Mouse (Mus musculus) kidney, adult 2 months (tissue): ENCODE results near the gene Eif2b3.

Experiments
- CTCF ChIP-seq: fragments of 200-500 bp; conservative IDR thresholded peaks from 2 replicates; pipeline ENCODE4 v1.5.1; 2011; ENCODE audit warnings: low read depth, mild to moderate bottlenecking, control low read depth, low read length, moderate library complexity, mixed read lengths; ENCODE audit not compliant: insufficient read depth, insufficient read length
- POLR2A ChIP-seq: fragments of 200-500 bp; IDR thresholded peaks from one replicate; pipeline ENCODE4 v1.6.1; 2011; ENCODE audit warnings: low read depth, low read length, control low read depth

DNA sequence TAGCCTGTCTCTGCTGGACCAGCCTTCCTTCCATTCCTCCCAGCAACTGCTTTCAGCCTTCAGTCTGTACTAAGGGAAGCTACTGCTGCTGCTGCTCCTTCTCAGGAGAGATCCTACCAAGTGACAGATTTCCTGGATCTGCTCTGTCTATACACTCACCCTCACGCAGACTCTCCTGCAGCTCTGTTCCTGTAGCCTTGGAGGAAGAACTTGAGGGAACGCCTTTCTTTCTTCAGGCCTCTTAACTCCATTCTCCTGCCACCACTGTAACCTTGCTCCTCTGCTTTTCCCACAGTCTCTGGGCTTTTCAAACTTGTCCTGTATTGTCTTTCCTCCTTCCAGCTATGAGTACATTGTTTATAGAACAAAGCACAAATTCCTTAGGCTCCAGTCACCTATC is 37.3 kb downstream of the Eif2b3 start:
- TF ChIP-seq CTCF (no peak), POLR2A (no peak)
